Mouse (Mus musculus) fat pad, adult 2 months (tissue): ENCODE data around the gene Rimklb.
A peak's percentile ranks its signal among the peaks of the same experiment; 100 is the strongest.
"Not testable (repeated sequence)": the region's sequence is repeated elsewhere in the genome, so short reads cannot be mapped to it uniquely, and the experiment has no call there.

Experiments
- DNase-seq: peaks from one replicate; pipeline ENCODE4 v3.0.0-alpha.2; 2011; ENCODE audit warnings: low read depth, low spot score; ENCODE audit errors: extremely low read depth

Rimklb gene

GRCm38 (mm10) chr6:122498661-122499060 lies at the start of gene Rimklb:
Rimklb (minus strand) TSS chr6:122498761.
- no peak for DNase-seq

GRCm38 (mm10) chr6:122545948-122546347 lies 47.4 kb upstream of the Rimklb start:
- no peak for DNase-seq

DNA sequence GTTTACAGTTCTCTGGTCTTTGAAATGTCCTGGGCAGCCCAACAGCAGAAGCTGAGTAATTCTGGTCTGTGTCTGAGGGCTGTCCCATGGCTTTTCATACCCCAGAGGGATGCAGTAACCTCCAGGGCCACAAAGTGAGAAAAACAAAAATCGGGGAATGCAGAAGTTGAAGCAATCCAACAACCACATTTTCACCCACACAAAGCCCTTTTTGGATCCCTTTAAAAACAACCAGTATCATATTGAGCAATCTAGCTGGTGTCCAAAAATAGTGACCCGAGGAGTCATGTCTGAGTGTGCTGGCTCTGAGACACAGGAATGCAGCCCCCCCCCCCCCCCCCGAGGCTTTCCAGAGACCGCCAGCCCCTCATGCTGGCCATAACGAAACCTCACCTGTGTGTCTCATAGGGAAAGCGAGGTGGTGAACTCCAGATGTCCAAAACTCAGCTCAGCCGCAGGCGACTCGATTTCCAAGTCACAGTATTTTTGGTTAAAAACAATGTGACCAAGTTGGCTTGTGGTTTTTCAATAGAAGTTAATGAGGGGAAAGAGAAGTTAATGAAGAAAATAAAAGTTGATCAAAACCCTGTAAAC lies 46.8 kb upstream of the Rimklb start:
- DNase-seq, result no peak

- DNase-seq, result no peak
These were observed 46.1 kb upstream of the Rimklb start for GRCm38 (mm10) chr6:122544672-122545071.

GRCm38 (mm10) chr6:122543574-122543973 lies 45.0 kb upstream of the Rimklb start:
- no peak for DNase-seq

DNA sequence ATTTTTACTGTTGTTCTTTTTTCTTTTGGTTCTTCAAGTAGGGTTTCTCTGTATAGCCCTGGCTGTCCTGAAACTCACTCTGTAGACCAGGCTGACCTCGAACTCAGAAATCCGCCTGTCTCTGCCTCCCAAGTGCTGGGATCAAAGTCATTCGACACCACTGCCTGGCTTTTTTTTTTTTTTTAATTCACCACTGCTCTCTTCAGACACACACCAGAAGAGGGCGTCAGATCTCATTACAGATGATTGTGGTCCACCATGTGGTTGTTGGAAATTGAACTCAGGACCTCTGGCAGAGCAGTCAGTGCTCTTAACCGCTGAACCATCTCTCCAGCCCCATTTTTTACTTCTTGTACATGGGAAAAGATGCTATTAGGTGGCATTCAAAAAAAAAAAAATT lies 43.9 kb upstream of the Rimklb start:
- not testable (repeated sequence) for DNase-seq

- no peak for DNase-seq
These were observed 41.0 kb upstream of the Rimklb start for GRCm38 (mm10) chr6:122539564-122539963.

DNA sequence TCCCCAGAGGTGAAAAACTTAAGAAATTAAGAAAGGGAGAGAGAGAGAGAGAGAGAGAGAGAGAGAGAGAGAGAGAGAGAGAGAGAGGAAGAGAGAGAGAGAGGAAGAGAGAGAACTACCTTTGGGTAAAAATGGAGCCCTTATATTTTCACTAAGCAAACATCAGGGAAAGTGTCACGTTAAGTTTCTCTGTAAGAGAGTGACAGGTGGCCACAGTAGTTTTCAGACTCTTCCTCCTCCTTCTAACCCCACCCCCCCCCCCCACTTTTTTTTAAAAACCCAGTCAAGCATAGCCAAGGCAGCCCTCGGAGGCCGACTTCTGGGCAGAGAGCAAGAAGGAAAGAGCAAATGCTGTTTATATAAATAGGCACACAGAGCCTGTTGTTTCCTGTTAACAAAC lies 35.5 kb upstream of the Rimklb start:
- no peak for DNase-seq

GRCm38 (mm10) chr6:122532883-122533302 lies 34.3 kb upstream of the Rimklb start:
- DNase-seq, result peak; percentile 34

DNA sequence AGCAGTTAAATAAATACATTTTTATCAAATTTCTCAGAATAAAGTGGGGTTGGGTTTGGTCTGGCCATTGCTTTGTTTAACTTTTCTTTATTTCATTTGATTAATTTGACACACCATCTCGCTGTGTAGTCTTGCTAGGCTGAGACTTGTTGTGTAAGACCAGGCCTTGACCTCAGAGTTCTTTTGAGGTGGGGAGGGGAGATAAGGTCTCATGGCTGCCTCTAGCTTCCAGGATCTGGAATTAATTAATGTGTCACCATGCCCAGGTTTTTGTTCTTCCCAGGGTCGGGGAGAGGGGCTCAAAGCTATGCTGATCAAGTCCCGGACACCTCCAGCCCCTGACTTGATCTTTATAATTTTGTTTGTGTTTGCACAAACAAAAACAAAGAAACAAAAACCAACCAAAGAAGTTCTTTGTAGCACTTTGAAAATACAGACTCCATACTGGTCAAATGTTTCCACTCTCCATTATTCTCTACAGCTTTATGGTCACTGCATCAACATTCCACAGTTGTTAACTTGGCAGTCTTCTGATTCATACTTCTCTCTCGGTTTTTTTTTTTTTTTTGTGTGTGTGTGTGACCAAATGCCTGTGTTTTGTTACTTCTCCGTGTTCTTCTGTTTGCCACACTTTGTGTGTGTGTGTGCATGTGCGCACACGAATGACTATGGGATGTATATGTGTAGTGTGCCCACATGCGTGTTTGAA lies 33.1 kb upstream of the Rimklb start:
- no peak for DNase-seq

DNA sequence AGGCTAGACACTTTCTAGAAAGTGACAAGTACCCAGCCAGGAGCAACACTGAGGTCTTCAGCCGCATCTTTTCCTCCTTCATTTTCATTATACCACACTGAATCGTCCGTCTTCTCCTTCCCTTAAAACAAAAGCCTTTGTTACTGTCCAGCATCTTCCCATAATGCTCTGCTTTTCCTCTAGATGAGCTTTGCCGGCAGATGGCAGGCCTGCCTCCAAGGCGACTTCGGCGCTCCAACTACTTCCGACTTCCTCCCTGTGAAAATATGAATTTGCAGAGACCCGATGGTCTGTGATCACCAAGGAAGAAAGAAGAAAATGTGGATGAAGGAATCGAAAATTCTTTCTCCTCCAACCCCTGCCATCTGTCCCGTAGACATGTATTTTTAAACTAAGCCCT lies 29.6 kb upstream of the Rimklb start:
- no peak for DNase-seq

- DNase-seq, result no peak
These were observed 29.0 kb upstream of the Rimklb start for GRCm38 (mm10) chr6:122527596-122527995.

DNA sequence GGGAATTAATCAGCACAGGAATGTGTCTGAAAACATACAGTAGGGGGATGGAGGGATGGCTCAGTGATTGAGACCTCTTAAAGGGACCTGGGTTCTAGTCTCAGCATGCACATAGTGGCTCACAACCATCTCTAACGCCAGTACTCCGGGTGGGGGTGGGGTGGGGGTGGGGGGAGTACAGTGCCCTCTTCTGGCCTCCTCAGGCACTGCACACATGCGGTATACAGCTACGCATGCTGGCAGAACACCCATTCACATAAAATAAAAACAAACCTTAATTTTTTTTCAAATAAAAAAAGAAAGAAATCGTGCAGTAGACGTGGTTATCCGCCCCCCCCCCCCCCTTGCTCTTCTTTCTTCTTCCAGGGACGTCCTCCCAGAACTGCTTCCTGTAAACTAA lies 24.7 kb upstream of the Rimklb start:
- no peak for DNase-seq

DNA sequence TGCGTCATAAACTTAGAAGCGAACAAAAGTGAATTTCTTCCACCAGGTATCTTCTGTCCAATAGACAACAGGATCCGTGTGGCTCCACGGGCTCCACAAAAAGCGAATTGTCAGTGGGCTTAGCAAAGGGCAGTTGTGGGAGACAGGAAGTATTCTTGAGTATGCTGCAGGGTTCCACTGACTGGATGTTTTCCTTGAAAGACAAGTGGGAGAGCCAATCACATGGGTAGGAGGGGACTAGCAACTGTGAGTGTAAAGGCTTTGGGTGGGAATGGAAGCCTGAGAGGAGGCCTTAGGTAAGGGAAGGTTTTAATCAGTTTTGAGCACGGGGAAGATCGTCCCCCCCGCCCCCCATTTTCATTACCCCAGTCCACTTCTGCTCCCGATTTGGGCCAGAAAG lies 24.0 kb upstream of the Rimklb start:
- no peak for DNase-seq

DNA sequence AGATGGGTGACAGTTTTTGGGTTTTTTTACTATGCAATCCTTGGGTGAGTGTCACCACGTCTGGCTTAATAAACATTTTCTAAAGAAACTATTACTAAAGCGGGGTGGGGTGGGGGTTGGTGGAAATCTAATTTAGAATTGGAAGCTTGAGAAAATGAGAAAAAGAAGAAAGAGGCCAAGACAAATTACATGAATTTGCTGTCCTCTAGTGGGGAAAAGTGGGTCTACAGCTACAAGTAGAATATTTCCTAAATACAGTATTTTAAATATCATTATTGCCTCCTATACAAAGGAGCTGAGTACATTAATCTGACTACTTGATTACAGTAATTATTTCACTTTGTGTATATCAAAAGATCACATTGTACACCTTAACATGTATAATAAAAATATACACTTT lies 20.8 kb upstream of the Rimklb start:
- no peak for DNase-seq

- no peak for DNase-seq
These were observed 19.1 kb upstream of the Rimklb start for GRCm38 (mm10) chr6:122517668-122518067.

- not testable (repeated sequence) for DNase-seq
These were observed 17.2 kb upstream of the Rimklb start for GRCm38 (mm10) chr6:122515762-122516161.

DNA sequence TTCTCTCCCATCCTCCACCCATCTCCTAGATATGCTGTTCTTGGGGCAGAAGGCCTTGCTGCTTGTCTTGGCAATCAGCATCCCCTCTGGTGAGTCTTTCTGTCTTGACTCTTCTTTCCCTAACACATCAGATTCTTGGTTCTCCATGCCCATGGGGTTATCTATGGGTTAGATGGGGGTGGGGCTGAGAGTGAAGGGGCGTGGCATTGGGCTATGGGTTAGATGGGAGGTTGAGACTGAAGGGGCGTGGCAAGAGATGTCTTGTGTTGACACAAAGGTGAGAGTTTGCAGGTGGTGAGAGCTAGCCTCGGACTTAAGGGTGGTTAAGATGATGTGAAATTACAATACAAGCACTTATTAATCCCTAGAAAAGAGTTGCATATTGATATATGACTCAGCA lies 15.8 kb upstream of the Rimklb start:
- DNase-seq, result no peak

- DNase-seq, result no peak
These were observed 14.6 kb upstream of the Rimklb start for GRCm38 (mm10) chr6:122512914-122513878.

- no peak for DNase-seq
These were observed 9.9 kb upstream of the Rimklb start for GRCm38 (mm10) chr6:122508494-122508893.

- DNase-seq, result no peak
These were observed 7.0 kb upstream of the Rimklb start, which contains the start of gene Mfap5 for GRCm38 (mm10) chr6:122505545-122505944. Mfap5 (plus strand) TSS chr6:122505845.

GRCm38 (mm10) chr6:122505041-122505440 lies 6.5 kb upstream of the Rimklb start:
- no peak for DNase-seq
